Mouse (Mus musculus) testis, adult 10 weeks (tissue): Measurements from ENCODE around the gene Srsf12. TPM values are rescaled to one million over a fixed set of nuclear protein-coding genes. Genes with fewer than 3 reads are reported as not detected.

Experiments
- polyA plus RNA-seq: library from polyadenylated mRNA; stranded (reverse); fragments of 350-450 nt; fragmentation: Illumina TruSeq; extraction: RNeasy Lipid Tissue Mini Kit (QIAGEN cat#74804); gene quantifications from one replicate; pipeline ENCODE4 v1.2.3, GENCODE M21; 2014; ENCODE audit warnings: low read depth, low replicate concordance

The Srsf12 gene
- polyA plus RNA-seq, result 1.6 TPM

GRCm38 (mm10) chr4:33208881-33209841, at the start of gene Srsf12:
Gene Srsf12 (plus strand): TSS chr4:33208991.

GRCm38 (mm10) chr4:33189735-33190036, 19.1 kb upstream of the Srsf12 start, which contains the start of gene Pm20d2:
Gene Pm20d2 (minus strand): TSS chr4:33189737.

Other genes starting within 250 kb of the Srsf12 start
- gene Rragd, start 226.0 kb upstream of the Srsf12 start, polyA plus RNA-seq, result 10.1 TPM
- gene Ube2j1, start 177.6 kb upstream of the Srsf12 start, polyA plus RNA-seq, result 512 TPM
- not detected for gene Gabrr2, start 146.0 kb upstream of the Srsf12 start, polyA plus RNA-seq
- gene Gabrr1, start 76.5 kb upstream of the Srsf12 start, polyA plus RNA-seq, result not detected
- 1.3 TPM for gene Pm20d2, start 19.3 kb upstream of the Srsf12 start, polyA plus RNA-seq
- gene Pnrc1, start 81.2 kb downstream of the Srsf12 start, polyA plus RNA-seq, result 46.2 TPM
- 24.0 TPM for gene Rngtt, start 101.3 kb downstream of the Srsf12 start, polyA plus RNA-seq